Mouse (Mus musculus) heart, postnatal 14 days (tissue): ENCODE measurements around the gene Tacc2. TPM values are rescaled to one million over a fixed set of nuclear protein-coding genes. Genes with fewer than 3 reads are reported as not detected.
"Not testable (repeated sequence)": the region's sequence is repeated elsewhere in the genome, so short reads cannot be mapped to it uniquely, and the experiment has no call there.

Experiments used
- DNase-seq, 2 experiments: peaks; one replicate each; pipeline ENCODE4 v3.0.0; 2021 to 2022
- intact Hi-C: fragments of 180-260 bp; cut with DNase I; formaldehyde crosslinking; loops from one replicate; pipeline ENCODE4 v1.15.1; 2025
- long read RNA-seq, 2 experiments: library from polyadenylated mRNA; stranded (forward); transcript quantifications; one replicate each; pipeline ENCODE4 v2.0.0; 2021
- total RNA-seq, 2 experiments: library from RNA; stranded (reverse); gene quantifications; 2 replicates each; pipeline ENCODE4 v1.2.3; 2021

Tacc2 gene
- 100 to 1,000 TPM; 316 to 336 TPM for total RNA-seq
- long read RNA-seq, experiment 1, partial matches to known transcripts: 31 of 68 reads
- long read RNA-seq, experiment 1, other reads (novel, unspliced or antisense): 34 of 68 reads
- long read RNA-seq, experiment 2, partial matches to known transcripts: 29 of 48 reads
- long read RNA-seq, experiment 2, other reads (novel, unspliced or antisense): 15 of 48 reads

DNA sequence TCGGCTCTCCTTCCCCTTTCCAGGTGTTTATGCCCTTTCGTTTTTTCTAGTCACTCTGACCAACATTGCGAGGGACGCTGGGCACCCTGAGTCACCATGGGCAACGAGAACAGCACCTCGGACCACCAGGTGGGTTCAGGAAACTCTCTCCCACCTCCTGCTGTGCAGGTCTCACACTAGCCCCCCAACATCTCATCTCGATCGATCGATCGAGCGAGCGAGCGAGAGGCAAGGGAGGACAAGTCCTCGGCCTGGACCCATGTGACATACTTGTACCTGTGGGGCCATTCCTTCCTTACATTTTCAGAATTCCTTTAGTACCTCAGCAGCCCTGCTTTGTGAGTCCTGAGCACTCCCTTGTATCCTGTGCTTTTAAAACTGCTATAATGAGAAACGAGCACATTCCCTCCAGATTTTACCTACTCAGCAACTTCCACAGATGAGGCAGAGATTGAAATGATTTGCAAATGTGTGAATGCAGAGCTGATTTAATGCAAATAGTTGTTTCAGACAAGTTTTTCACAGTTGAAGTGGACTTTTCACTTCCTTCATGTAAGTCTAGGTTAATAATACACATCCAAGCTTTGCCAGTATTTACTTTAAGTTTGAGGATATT lies at the start of gene Tacc2:
TSS of gene Tacc2 (plus strand) at position 51 of the 616 bp plus-strand sequence.
- intact Hi-C loops: no loop called here
- no peak for DNase-seq

DNA sequence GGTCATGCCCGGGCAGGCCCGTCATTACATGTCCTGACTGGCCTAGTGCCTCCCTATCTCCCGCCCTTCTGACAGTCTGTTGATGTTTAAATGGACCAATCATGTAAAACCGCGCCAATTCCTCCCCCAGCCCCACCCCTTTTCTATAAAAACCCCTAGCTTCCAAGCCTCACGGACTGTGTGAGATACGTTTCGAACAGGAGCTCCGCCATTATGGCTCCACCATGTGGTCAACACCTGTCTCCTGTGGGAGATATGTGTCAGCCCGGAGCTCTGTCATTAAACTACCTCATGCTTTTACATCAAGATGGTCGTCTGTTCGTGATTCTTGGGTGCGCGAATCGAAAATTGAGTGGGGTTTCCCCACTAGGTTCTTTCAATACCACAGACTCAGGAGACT lies 46.1 kb upstream of the Tacc2 start:
- not testable (repeated sequence) for DNase-seq
- intact Hi-C loops: loop anchor here (5.0 kb wide), 1 partner anchor 231 kb away; no protein-coding TSS in a partner anchor

DNA sequence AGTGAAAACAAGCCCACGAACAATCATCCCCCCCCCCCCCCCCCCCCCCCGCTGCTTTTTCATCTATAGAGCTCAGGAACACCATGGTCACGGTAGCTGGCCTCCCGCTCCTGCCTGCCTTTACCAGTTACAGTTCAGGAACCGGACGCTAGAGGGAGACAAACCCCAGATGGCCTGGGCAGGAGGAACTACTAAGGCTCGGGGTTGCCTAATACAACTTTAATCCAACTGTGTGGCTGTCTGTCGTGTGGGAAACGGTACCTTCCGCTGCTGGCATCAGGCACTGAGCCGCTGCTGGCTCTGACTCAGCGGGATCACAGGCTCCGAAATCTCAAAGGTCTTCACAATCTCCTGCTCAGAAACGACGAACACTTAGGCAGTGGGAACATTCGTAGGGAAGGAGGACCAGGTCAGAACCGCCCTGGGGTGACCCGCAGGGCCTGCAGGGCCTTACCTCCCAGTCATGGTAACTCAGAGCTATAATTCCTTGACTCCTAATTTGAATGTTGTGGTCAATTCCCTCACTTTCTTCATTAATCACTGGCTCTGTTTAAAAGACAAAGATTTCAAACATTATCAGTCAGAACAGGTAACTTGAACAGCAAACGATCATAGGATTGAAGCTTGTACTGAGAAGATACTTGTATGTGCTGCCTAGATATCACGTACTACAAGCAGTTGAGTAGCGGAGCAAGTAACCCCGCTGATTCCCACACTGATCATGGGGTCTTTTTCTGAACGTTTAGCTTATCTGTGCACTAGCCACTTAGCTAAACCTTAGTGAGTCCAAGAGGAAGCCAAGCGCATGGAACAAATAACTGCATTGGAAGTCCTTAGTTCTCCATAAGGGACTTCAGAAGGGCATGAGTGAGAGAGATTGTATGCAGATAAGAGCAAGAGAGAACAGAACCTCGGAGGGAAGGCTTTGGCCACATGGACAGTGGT lies 43.6 kb upstream of the Tacc2 start:
- DNase-seq: peak; percentile 90 to 95
- intact Hi-C loops: loop anchor here (5.0 kb wide), 1 partner anchor 229 kb away; no protein-coding TSS in a partner anchor

DNA sequence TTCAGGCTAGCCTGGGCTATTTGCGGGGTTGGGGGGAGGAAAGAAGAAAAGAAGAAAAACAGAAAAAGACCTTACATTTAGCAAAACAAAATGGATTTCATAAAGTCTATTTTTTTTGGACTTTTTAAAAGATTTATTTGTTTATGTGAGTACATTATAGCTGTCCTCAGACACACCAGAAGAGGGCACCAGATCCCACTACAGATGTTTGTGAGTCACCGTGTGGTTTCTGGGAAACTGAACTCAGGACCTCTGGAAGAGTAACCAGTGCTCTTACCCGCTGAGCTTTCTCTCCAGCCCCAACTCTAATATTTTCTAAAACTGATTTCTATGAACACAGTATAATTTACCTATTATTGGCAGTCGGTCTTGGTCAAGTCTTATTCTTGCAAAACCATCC lies 42.1 kb upstream of the Tacc2 start:
- no peak for DNase-seq
- intact Hi-C loops: loop anchor here (5.0 kb wide), 1 partner anchor 72 kb away; no protein-coding TSS in a partner anchor

DNA sequence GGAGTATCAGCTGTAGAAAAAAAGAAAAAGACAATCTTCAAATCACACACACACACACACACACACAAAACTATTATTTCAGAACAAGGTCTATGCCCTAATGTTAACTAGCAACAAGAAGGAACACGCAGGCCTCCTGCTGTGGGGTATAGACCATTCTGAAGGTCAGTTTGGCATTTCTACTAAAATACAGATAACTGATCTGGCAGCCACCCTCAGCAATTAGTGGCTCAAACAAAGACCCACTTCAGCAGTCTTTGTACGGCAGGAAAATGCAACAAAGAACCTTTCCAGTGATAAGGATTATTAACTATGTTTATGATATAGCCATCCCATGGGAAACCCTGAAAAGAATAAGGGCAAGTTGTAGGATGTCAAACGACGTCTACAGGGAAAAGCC lies 40.2 kb upstream of the Tacc2 start:
- intact Hi-C loops: loop anchor here (5.0 kb wide), 1 partner anchor 70 kb away; no protein-coding TSS in a partner anchor
- DNase-seq: no peak

DNA sequence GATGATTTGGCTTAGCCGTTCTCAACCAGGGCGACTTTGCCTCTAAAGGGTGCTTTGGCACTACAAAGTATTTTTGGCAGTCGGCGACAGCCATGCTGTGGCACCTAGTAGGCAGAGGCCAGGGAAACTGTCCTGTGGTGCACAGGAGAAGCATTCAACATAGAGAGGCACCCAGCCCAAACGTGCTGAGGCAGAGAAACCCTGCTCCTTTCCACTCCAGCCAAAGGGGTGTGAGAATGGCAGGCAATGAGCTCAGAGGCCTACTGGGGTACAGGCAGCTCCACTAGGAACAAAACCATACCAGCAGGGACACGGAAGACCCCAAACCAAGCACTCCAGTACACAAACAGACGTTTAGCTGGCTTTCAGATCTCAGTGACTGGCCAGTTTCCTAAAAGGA lies 37.1 kb upstream of the Tacc2 start:
- intact Hi-C loops: no loop called here
- no peak for DNase-seq

DNA sequence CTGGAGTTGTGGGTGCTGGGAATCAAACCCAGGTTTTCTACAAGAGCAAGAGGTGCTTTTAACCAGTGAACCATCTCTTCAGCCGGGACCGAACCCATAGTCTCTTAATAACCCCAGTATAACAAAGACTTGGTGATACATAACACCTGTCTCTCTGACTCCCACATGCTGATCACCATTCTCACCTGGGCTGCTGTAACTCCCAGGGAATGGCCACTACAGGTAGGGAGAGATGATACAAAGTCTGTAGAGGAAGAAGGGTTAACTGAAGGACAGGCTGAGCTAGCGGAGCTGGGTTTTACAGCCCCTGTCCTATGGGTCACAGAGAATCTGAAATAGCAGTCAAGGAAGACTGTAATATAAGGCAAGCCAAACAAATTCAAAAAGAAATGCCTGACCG lies 34.1 kb upstream of the Tacc2 start:
- intact Hi-C loops: no loop called here
- no peak for DNase-seq

DNA sequence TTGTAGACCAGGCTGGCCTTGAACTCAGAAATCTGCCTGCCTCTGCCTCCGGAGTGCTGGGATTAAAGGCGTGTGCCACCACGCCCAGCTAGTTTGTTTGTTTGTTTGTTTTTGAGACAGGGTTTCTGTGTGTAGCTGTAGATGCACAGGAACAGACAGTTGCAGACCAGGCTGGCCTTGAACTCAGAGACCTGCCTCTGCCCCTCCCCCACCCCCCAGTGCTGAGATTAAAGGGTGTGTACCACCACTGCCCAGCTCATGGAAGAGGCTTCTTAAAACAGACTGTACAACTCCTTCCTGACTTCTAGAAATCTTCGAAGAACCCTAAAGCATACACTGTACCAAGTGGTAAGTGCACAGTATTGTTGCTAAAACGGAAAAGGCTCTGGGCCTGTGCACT lies 31.8 kb upstream of the Tacc2 start:
- no peak for DNase-seq
- intact Hi-C loops: no loop called here

DNA sequence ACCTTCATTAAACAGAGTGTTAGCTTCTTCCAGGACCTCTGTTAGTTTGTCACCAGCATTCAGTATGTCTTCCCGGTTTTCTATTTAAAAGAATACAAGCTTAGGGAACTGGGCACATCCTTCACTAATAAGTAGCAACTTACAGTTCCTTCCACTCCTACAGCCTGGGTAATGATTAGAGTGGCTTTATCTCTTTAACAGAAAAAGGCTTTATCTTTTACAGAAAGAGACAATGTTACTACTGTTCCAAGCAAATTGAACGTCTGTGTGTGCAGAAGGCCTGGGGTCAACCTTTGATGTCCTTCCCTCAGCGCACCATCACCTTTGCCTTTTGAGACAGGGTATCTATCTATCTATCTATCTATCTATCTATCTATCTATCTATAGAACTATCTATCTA lies 31.3 kb upstream of the Tacc2 start:
- no peak for DNase-seq
- intact Hi-C loops: no loop called here

DNA sequence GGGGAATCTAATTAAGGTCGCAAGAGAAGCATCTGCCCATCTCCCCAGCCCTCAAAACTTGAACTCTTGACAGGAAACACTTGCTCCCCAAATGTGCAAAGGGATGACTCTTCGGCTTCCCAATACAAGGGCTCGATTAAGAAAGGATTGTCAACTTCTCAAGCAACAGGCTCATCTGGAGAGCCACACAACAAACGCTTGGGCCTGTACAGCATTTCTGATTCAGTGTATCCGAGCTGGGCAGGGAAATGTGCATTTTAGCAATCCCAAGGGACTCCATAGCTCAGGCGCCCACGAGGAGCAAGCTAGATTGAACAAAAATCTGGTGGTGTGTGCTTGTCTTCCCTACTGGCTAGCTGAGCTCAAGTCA lies 30.8 kb upstream of the Tacc2 start:
- intact Hi-C loops: no loop called here
- DNase-seq: no peak

DNA sequence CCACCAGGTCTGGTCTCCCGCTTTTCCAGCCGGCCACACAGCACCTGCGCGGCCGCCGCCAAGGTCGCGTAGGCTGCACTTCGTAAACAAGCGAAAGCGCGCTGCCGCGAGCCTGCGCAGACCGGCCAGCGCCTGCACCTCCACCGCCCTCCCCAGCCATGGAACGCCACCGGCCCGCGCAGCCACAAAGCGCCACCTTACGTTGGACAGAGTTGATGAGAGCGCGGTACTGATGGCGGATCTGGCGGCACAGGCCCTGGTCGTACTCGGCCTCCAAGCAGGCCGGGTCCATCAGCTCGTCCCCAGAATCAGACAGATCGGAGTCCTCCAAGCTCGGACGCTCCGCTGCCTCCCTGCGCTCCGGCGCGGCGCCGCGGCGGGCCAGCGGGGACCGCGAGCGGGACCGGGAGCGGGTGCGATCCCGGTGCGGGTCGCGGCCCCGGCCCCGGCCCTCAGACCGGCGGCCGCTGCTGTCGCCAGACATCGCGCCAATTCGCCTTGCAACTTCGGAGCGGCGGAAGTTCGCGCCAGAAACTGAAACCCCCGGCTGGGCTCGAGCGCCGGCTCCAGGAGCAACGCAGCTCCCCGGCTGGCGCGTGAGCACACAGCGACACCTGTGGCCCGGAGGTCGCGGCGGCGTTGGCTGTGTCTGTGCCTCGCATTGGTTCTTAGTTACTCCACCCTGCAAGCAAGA lies 30.3 kb upstream of the Tacc2 start:
- DNase-seq: peak; percentile 96
- intact Hi-C loops: no loop called here

DNA sequence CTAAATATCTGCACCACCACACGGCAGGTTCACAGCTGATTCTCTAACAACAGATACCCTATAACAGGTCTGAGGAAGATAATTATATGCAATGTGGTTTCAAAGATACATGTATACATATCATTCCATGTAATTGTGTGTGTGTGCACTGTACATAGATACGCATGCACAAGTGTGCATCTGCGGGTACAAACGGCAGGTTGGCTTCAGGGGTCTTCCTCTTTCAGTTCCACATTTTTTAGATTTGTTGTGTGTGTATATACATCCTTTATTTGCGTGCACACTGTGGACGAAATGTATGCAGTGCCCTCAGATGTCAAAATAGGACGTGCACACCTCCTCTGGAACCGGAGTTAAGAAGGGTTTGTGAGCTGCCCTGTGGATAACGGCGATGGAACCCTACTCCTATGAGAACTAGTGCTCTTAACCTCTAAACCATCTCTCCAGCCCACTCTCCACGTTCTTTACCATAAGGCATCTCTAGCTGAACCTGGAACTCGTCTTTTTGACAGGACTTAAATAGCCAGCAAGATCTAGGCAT lies 29.5 kb upstream of the Tacc2 start:
- no peak for DNase-seq
- intact Hi-C loops: no loop called here

DNA sequence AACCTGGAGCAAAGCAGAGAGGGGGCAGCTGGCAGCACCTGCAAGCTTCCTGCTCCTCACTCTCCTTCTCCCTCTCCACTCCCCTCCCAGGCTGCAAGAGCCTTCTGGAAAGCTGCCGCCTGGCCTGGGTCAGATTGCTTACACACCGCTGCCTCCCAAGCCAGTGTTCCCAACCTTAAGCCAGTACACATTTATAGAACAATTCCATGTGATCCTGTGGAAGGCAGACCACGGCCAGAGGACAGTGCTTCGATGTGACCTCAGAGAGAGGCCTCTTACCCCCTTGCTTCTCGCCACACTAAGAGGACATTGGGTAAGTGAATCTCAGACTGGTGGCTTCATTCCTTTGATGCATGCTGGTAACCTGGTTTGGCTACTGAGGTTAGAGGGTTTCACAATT lies 24.5 kb upstream of the Tacc2 start:
- intact Hi-C loops: no loop called here
- peak; percentile 68 to 70 for DNase-seq

DNA sequence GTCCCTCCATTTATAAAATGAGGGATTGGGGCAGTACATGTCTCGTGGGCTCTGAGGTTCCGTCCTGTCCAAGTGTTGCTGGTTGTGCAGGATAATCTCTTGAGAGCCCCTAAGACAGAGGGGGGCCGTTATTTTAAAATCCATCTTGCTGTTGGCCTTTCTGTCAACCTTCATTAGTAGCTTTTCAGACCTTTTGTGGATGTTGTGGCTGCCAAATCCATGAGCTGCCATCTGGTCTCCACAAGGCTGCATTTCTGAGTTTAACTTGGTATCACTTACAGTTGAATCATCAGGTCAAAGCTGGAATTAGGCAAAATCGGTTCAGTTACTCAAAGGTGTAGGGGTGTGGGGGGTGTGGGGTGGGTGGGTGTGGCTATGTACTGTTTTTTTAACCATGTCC lies 23.9 kb upstream of the Tacc2 start:
- DNase-seq: no peak
- intact Hi-C loops: no loop called here

DNA sequence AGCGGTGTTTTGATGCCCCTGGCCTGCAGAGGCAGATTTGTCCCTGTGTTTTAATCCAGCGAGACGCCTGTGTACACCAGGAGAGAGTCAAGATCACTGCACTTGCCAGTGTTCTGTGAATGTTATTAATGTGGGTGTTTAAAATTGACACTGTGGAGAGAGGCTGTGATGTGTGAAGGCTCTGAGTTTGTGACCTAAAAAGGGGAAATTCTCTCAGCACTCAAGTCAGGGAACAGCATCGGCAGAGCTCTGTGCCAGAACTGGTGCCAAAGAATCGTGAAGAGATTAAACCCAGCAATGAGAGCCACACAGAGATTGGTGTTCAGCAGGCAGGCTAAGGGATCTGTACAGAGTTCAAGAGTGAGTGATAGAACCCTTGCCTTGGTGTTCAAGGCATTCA lies 21.6 kb upstream of the Tacc2 start:
- peak in 1 of 2 experiments; percentile 25 for DNase-seq
- intact Hi-C loops: no loop called here

DNA sequence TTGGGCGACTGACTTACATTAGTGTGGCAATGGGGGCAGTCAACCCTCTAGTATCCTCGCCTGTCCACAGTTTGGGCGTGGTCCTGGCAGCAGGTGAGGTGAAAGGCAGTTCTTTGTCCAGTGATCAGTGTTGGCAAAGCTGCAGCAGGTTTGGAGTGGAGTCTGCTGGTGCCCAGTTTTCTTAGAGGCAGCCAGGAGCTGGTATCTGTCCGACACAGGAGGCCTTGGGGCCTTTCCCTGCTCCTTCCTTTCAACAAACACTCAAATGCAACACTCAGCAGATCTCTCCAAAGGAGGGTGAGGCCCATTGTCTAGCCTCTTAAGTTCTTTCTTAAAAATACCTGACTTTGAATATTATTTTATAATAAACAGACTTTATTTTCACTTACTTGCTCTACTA lies 18.6 kb upstream of the Tacc2 start:
- no peak for DNase-seq
- intact Hi-C loops: no loop called here

DNA sequence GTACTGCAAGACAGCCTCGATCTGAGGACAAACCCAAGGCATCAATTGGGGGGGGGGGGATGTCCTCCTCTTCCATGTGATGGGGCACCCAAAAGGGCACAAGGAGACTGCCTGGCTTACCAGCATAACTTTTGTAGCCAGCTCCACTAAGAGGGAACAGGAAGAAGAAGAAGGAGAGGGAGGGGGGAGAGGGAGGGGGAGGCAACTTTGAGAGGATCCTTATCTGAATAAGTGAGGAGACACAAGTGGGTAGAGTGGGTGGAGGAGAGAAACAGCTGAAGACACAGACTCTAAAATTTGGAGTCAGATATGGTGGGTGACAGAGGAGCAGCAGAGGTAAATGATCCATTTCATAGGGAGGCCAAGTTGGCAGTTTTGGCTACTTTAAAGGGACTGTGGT lies 16.3 kb upstream of the Tacc2 start:
- intact Hi-C loops: no loop called here

DNA sequence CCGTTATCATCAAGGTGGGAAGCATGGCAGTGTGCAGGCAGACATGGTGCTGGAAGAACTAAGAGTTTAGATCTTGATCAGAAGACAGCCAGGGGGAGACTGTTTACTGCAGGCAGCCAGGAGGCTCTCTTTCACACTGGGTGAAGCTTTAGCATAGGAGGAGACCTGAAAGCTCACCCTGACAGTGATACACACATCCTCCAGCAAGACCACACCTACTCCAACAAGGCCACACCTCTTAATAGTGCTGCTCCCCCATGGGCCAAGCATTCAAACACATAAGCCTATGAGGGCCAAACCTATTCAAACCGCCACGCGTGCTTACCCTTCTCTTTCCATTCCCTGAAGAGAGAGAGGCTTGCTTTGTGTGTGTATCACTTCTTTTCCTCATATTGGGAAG lies 14.0 kb upstream of the Tacc2 start:
- no peak for DNase-seq
- intact Hi-C loops: no loop called here

More for the DNA sequence above, 16.3 kb upstream of the Tacc2 start:
- no peak for DNase-seq

DNA sequence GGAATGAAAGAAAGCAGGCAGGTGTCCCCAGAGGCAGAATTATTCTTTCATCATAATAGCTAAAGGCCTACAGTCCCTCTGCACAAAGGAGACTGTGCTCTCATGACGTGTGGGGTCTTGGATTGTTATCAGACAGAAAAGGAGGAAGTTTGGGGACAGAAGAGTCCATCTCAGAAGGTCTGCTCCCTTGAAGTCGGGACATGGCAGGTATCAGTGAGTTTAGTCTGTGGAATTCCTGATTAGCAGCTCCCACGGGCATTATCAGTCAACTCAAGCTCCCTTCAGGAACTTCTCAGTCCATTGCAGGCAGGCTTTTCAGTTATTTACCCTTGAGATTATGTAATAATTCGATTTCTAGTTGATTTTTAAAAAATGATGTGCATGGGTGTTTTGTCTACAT lies 13.4 kb upstream of the Tacc2 start:
- no peak for DNase-seq
- intact Hi-C loops: no loop called here

DNA sequence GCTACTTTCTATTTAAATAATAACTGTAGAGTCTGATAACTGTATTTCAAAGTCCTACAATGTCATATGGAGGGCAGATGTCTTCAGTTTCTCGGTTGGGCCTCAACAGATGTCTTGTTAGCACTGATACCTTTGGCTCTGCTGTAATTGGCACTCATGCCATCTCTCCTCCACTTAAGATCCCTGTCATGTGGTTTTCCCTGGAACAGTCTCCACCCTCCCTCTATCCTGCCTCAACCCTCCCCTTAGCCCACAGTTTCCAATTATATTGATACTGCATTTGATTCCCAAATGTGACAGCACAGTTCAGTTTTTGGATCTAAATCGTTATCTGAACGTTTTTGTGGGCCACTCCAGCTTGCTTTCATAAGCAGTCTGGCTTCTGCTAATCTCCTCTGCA lies 12.6 kb upstream of the Tacc2 start:
- DNase-seq: no peak
- intact Hi-C loops: no loop called here
